Mouse (Mus musculus) thymus, adult 2 months (tissue): ENCODE data around the gene Cend1.

ENCODE experiments used
- CTCF ChIP-seq: fragments of 200-500 bp; IDR thresholded peaks from 2 replicates; pipeline ENCODE4 v1.5.1; 2012; ENCODE audit warnings: mild to moderate bottlenecking, control low read depth, low read length, moderate library complexity, borderline replicate concordance; ENCODE audit not compliant: control insufficient read depth, poor library complexity, insufficient read depth; ENCODE audit errors: extremely low read depth
- POLR2A ChIP-seq: fragments of 200-500 bp; IDR thresholded peaks from 2 replicates; pipeline ENCODE4 v1.6.1; 2012; ENCODE audit warnings: mild to moderate bottlenecking, low read length, control low read depth, moderate library complexity; ENCODE audit not compliant: control insufficient read depth, poor library complexity, insufficient read depth; ENCODE audit errors: extremely low read depth

DNA sequence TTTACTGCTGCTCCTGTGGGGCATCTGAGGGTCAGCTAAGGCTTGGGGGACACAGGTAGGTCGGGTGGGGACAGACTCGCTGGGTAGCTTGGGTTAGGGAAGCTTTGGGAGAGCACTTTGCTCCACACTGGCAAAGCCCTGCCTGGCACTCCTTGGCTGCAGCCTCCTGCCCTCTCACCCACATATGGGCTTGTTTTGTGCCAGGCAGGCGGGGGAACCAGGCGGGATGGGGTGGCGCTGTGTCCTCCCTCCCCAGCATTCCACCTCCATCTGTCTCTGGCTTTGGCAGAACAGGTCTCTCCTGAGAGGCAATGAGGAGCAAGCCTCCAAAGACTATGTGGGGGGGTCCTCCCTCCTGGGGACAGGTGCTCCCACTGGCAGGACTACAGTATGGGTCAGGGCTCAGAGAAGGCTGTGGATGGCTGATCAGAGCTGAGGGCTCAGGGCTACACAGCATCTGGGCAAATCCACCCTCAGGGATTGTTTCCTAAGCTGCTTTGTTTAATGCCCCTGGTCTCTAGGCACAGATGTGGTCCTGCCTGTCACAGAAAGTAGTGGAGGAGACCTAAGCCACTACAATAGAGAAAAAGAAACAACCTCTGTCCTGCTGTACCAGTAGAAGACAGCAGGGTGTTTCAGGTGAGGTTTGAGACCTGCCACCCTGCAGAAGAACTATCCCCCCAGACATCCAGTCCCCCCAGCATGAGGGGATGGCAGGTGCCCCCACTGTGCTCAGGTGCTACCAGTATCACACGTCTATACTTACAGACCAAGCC, 3.6 kb upstream of the Cend1 start:
- TF ChIP-seq CTCF (no peak), POLR2A (no peak)
